Mouse (Mus musculus) CH12F3 (cell line): ENCODE measurements around the gene Sez6l.

Experiments
- in situ Hi-C: fragments of 300-500 bp; cut with MboI; formaldehyde crosslinking; loops from 2 replicates; pipeline ENCODE4 v1.14.3; 2020; ENCODE audit warnings: low sequenced_read_pairs

Sez6l gene

DNA sequence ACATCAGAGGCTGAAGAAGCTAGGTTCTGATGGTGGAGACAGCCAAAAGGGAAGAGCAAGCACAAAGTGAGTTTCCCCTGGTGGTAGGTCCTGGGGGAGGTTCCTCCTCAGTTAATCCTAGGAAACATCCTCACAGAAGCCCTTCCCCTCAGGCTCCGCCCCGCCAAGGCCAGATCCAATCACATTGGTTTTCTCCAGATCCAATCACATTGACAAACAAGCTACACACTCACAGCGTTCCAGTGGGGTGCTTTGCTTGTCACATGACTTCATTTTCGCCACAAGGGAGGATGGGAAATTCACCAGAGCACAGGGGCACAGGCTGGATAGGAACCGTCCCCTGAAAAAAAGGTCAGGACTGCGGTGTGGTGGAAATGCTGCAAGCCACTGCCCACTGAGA lies 9.1 kb upstream of the Sez6l start:
- in situ Hi-C loops: no loop called here

DNA sequence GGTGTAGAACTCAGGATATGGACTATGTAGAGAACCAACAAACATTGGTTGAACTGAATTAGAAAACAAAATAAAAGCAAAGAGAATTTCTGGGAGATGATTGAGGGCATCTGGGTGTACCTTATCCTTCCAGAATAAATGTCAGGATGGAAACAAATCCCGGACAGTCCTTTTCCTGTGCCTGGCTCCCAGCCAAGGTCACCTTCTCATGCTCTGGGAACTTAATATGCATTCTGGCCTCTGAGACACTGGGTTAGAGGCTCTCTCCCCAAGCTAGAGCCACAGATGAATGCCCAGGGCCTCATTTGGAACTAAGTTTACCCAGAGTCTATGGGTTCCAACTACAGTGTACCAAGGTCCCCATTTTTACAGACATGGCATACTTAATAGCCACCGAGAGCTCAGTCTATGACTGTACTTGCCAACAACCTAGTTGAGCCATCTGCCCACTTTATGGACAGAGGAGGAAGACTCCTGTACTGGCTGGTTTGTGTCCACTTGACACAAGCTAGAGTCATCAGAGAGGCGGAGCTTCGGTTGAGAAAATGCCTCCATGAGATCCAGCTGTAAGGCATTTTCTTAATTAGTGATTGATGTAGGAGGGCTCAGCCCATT lies 7.3 kb upstream of the Sez6l start:
- in situ Hi-C loops: no loop called here

DNA sequence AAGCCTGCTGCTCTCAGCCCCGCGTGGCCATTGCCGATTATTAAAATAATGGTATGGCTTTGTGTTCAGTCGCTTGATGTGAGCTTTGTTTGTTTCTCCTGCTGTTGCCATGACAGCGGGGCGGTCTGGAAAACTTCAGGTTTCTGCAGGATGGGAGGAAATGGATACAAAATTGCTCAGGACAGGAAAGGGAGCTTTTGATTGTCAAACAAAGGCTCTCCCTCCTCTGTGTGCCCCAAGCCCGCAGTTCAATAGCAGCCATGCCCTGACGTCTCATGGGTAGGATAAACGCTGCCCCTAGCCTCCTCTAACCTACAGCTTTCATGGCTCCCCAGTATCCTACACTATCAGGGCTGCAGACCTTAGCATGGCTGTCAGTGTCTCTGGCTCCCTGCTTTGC lies 6.3 kb upstream of the Sez6l start:
- in situ Hi-C loops: no loop called here

DNA sequence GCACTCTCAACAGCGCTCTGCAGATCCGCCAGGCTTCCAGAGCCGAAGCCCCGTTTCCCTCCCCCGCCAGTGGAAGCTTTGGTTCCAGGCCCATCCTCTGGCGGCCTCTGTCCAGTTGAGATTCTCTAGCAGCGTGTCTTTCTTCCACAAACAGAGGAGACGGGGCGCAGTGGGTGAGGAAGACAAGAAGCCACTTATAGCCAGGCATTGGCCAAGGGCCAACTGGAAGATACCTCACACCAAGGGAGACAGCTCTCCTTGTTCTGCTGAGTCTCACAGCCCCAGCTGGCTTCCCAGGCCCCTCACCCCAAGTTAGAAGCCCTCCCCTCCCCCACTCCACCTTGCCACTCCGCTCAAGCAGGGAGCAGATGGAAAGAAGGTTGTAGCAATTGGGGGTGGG lies 765 bp upstream of the Sez6l start:
- in situ Hi-C loops: no loop called here

DNA sequence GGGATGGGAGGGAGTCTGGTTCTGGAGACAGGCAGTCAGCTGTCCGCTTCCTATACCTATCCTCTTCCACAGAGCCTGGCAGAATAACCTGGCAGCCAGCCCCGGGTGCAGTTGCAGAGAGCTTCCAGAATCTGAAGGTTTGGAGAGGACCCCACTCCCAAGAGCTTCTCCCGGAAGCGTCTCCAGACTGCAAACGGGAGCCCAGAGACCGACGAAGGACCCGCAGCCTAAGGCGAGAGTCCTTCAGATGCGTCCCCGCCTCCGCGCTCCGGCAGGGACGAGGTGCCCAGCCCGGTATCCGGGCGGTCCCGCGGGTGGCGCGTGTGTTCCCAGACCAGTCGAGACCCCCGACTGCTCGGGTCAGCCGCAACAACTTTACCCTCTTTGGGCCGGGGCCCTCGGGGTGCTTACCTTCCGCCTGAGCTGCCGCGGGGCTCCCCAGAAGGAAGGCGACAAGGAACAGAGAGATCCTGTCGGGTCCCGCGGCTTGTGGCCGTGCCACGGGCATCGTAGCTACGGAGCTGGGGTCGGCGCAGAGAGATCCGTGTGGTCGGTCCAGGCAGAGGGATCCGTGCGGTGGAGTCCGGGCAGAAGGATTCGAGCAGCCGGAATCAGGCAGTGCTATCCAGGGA lies 508 bp downstream of the Sez6l start:
- in situ Hi-C loops: no loop called here

DNA sequence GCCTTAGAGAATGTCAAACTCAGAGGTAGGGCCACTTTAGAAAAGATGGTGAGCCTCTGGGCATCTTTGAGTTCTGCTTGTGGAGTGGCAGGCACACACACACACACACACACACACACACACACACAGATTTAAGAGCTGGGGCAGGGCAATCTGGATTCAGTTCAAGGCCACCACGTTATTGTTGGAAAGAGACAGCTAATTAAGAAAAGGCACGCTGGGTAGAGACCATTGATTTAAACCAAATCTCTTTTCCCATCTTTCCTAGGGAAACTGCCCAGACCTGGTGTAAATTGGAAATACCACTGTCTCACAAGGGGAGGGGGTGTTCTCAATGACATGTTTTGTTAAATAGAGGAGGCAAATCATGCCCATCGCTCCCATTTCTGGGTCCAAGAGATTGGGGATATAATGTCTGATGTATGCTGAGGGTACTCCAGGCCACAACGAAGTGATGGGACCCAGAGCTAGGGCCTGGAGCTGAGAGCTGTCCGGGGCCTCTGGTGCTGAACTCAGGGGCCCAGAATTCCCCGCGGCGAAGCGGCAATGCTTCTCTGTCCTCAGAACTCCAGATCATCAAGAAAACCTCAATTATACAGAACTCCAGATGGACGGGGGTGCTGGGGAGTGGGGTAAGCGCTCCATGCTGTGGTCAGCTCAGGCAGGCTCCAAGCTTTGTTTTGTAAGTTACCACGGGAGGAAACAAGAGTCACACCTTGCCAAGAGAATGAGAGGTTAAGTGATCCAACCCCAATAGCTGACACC lies 1.7 kb downstream of the Sez6l start:
- in situ Hi-C loops: no loop called here

DNA sequence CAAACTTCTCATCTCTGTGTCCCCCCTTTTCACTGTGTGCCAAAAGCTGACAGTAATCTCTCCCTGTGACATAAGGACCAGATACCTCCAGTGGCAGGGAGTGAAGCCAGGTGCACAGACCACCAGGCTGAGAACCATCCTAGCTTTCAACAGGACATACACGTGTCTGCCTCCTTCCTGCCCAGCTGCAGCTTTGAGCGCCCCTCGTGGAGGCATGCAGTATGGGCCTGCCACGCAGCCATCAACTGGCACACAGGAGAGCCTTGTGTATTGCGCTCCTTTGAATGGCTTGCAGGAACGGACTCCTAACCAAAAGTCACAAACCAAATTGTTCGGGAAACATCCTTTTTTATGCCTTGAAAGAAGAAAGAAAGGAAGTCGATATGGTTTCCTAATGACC lies 3.1 kb downstream of the Sez6l start:
- in situ Hi-C loops: no loop called here

DNA sequence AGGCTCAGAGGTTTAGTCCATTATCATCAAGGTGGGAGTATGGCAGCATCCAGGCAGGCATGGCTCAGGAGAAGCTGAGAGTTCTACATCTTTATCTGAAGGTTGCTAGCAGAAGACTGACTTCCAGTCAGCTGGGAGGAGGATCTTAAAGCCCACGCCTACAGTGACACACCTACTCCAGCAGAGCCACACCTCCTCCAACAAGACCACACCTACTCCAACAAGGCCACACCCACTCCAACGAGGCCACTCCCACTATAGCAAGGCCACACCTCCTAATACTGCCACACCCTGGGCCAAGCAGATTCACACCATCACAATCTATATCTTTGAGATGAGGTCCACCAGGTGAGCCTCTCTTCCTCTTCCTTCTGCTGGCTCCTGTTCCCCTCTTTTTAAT lies 4.8 kb downstream of the Sez6l start:
- in situ Hi-C loops: no loop called here

DNA sequence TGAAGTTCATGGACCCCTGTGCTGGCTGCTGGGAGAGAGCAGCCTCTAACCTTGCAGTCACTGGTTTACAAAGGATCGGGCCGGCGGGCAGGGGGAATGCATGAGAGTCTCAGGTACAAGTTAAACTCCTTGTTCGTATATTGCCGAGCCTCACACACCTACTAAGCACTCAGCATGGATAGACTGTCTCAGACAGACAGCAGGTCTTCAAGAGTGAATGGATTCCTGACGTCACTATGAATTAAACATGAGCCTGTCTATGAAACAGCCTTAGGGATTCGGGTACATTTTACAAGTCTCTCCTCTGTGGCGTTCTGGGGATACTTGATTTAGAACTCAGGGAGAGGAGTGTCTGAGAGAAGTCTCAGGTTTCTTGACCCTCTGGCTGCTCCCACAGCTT lies 11.5 kb downstream of the Sez6l start:
- in situ Hi-C loops: no loop called here

DNA sequence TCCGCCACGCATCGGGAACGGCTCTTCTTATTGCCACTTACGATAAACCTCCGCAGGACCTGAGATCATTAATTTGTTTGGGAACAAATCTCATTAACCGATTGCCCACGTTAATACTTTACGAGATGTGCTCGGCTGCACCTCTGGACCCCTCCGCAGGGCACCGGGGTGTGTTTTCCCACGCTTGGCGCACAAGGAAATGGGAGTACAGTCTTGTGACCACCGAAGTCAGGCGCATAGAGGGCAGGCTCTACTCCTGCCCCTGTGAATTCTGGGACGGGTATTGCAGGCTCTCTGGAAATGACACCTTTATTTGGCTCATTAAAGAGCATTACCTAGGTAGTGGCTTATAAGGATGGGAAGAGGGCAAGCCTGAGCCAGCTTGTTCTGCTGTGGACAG lies 11.9 kb downstream of the Sez6l start:
- in situ Hi-C loops: no loop called here

DNA sequence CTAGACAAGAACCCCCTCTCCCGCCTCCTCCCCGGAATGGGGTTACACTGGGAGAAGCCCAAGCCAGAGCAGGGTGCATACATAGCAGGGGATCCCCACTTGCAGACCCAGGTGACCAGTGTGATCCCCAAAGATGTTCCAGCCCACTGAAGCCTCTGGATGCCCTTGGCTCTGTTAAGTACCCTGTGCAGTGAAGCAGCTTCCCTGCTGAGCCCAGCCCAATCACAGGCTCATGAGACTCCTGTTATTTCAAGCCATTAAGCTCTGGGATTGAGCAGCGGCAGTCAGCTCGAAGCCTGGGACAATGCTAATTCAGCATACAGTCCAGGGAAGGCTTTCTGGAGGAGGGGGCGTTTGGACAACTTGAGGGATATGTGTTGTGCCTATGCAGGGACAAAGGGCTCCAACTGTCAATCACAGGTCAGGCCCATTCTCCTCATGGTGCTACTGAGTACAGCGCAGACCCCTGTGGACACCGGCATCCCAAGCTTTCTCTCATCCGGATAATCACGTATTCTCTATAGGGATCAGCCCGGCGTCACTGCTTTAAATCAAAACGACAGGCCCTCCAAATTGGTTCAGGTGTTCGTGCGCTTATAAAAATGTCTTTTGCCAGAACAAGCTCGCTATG lies 16.0 kb downstream of the Sez6l start:
- in situ Hi-C loops: no loop called here

DNA sequence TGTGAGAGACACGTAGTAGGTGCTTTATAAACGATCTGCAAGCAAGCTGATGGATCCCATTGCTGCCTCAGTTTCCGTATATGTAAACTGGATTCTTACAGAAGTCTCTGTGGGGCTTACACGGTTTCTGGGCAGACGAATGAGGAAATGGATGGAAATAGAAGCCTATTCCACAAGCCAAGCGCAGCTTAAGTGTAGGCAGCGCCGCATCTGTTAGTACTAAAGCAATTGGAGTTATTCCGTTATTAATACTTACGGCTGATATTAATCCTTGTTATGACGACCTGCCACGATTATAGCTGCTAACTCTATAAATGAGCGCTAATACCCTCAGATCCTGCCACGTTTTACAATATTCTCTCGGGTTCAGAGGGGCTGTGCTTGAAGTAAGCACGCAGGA lies 16.8 kb downstream of the Sez6l start:
- in situ Hi-C loops: no loop called here

DNA sequence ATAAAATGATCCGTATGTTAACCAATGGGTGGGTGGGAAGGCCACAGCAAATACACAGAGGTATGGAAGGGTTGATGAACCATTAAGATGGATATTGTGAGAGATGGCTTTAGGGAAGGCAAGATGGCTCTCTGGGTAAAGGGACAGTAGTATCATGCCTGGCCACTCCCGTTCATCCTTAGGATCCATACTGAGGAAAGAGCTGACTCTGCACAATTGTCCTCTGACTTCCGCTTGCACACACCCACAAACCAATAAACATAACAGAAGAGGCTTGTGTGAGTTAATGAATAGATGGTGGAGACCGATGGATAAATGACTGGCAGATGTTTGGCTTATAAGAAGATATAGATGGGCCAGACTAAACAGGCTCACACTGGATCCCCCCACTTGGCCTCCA lies 19.6 kb downstream of the Sez6l start:
- in situ Hi-C loops: no loop called here

DNA sequence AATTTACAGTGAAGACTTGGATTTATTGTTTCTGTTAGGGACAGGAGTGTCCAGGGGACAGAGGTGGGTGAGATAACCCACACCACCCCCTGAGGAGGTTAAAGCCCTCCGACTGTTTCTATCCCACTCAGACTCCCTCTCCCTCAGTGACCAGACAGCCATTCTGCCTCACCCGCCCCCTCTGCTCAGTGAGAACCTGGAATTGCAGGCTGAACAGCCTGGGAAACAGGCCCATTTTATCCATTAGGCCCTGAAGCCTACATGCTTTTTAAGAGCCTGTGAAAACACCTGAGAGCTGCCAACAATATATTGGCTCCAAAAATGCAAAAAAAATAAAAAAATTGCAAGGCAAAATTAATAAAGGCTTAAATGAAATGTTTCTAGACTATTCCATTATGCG lies 20.3 kb downstream of the Sez6l start:
- in situ Hi-C loops: no loop called here

DNA sequence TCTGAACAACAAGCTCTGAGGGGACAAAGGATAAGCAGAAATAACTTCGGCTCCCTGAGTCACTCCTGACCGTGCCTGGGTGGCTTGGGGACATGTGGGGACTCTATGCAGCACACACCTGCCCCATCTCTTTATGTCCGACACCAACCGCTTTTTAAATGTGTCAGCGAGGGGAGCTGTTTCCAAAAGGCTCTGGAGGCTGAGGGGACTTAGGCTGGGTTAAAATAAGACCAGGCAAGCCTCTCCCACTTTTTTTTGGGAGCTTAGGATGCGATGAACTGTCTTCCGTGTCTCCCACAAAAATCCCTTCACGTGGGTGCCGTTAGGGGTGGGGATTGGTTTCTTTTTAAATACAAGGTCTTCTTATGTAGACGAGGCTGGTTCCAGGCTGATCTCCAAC lies 22.5 kb downstream of the Sez6l start:
- in situ Hi-C loops: no loop called here

DNA sequence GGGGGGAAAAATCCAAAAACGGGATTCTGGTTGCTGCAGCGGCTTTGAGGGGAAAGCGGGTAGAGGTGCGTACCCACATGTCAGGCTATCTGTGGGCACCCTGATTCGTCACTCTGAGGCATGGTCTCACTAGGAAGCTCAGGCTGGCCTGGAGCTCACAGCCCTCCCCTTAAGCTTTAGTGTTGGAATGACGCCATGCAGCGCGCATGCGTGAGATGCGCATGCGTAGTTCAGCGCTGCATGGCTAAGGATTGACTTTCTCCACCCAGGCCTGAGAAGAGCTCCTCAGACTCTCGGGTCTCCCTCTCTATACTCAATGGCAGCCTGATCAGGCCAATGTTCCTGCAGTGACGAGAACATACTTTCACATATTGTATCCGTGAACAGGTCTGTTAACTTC lies 24.2 kb downstream of the Sez6l start:
- in situ Hi-C loops: no loop called here

DNA sequence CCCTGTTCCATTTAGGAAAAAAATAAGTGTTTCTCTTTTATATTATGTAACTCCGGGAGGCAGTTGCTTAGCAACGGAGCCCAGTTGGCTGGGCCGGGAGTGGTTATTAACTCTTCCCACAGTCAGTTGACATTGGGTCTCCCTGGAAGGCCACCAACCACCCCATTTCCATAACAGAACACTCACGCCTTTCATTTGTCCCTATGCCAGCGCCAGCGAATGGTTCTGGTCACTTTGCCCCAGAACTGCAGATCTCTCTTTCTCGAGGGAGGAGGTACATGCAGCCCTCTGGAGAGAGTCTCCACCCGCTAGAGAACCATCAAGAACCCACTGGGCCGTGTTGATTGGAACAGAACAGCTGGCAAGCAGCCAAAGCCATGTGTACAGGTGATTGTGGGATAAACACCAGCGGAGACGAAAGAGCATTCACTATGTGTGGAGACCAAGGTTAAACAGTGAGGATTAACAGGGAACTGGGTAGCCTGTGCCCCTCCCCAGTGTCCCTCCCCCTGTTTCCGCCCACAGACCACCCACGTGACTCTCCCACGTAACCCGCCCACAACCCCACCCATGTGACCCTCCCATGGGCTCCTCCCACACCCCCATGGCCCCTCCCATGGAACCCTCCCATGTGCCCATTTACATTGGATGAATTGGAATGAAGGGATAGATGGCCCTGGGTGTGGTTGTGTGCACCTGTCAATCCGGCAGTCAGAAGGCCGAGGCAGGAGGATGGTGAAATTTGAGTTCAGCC lies 24.8 kb downstream of the Sez6l start:
- in situ Hi-C loops: no loop called here

DNA sequence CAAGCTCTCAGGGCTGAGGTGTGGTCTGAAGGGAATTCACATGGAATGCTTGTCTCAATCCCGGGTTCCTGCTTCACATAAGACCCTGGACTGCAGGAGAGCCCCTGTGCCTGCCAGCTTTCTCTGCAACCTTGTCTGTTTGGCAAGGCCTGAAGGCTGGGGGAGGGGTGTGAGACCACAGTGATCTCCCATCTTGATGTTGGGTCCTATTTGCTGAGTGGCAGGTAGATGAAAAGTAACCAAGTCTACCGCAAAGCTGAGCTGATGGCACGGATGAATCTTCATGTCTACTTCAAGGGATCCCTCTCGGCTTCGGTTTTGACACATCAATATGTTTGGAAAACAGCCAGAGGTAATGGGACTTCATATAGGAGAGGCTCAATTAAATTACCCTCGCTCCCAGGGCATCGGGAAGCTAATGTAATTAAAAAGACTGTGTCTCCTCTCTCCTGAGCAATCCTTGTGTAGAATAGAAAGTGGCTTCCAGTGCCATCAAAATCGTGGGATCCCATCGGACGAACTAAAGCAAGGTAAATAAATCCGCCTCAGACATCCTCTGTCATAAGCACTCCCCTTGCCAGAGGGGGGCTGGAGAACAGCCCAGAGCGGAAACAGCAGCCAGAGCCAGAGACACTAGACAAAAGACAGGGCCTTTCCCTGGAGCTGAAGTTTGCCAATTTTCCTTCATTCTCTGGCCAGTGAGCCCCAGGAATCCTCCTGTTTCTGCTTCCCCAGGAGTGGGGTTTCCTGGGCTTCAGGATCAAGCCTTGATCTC lies 28.0 kb downstream of the Sez6l start:
- in situ Hi-C loops: no loop called here

DNA sequence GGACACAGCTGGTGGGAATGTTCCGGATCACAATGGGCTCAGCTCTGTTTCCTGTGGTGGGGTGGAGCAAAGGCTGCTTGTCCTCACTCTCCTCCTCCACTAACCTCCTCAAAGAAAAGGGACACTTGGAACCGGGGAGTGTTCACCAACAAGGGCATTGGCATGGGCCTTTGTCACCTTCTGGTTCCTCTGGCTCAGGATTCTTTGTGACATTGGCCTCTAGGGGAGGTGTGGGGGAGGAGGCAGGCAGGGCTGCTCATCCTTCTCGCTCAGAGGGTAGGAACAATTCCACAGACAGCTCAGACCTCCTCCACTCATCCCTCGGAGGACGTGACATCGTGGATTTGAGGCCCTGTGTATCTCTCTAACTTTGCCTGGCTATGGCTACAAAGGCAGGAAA lies 30.2 kb downstream of the Sez6l start:
- in situ Hi-C loops: no loop called here

DNA sequence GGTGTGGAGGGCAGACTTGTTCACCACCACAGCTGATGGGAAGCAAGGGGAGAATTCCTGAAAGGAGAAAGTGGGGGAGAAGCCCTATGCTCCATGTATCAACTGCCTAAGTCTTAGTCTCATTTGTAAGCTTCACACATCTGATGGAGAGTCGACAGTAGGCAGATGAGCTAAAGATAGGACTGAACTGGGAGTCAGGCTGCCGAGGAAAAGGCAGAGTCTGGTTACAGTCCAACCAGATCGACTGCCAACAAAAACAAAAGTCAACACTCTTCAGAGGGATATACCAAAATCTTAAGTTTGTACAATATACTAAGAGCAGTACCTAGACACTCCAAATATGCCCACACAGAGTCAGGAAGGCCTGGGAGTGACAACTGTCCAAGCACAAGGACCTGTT lies 38.7 kb downstream of the Sez6l start:
- in situ Hi-C loops: no loop called here

DNA sequence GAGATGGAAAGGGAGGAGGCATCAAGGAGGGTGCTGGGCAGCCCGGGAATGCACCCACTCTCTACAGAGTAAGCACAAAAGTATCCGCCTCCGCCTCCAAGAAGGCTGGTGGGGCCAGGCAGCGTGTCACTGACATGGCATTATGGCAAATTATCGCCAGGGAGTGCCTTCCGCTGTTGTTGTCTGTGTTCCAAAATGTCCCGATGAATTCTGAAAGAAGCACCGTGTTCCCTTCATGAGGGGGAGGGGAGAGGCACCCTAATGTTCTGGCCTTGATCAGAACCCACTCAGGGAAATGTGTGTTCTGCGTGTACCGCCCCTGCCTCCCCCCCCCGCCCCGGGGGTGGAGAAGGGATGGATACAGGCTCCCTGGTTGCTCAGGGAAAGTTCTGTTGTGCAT lies 41.1 kb downstream of the Sez6l start:
- in situ Hi-C loops: no loop called here
